Mouse (Mus musculus): ENCODE data around the gene Pbld1. TPM values are rescaled to one million over a fixed set of nuclear protein-coding genes. Genes with fewer than 3 reads are reported as not detected.

Gene Pbld1
- polyA plus RNA-seq, 1 experiment from 2014 or later: 1.2 TPM

- no peak for ATAC-seq (ENCODE audit: low FRiP score, low read depth)
- H3K4me2 ChIP-seq (replicated peaks): no peak overlapping the region
- no peak overlapping the region for H3K4me3 ChIP-seq
- H3K36me3 ChIP-seq: no peaks in the 10 kb centered on the region
- no peak overlapping the region for H3K9ac ChIP-seq
- H3K9me3 ChIP-seq: no peaks in the 10 kb centered on the region
- no peak overlapping the region for H3K27ac ChIP-seq
- H3K27me3 ChIP-seq (replicated peaks): no peaks in the 10 kb centered on the region
- 58% methylated on average over 5 of the region's 5 CpGs for WGBS
- no peaks in the 10 kb centered on the region for H3K4me1 ChIP-seq
Observed at GRCm38 (mm10) chr10:63113027-63113604, 53.2 kb downstream of the Pbld1 start.

- no peak for ATAC-seq (ENCODE audit: low FRiP score, low read depth)
- WGBS: 90% methylated on average over 6 of the region's 6 CpGs
- no peaks in the 10 kb centered on the region for H3K4me1 ChIP-seq
Observed at GRCm38 (mm10) chr10:63113716-63114360, 53.9 kb downstream of the Pbld1 start.

GRCm38 (mm10) chr10:63115881-63116280 lies 55.9 kb downstream of the Pbld1 start:
- Histone ChIP-seq H3K4me1 (no peaks in the 10 kb centered on the region), H3K4me2 (replicated peaks) (no peak overlapping the region), H3K4me3 (no peak overlapping the region), H3K36me3 (no peaks in the 10 kb centered on the region), H3K27me3 (replicated peaks) (no peaks in the 10 kb centered on the region), H3K9ac (no peak overlapping the region), H3K9me3 (no peaks in the 10 kb centered on the region), H3K27ac (no peak overlapping the region)
- 88% methylated on average over 15 of the region's 15 CpGs for WGBS
- no peak for ATAC-seq (ENCODE audit: low FRiP score, low read depth)

More at GRCm38 (mm10) chr10:63113716-63114360, 53.9 kb downstream of the Pbld1 start:
- no peak overlapping the region for H3K9ac ChIP-seq
- H3K4me3 ChIP-seq: no peak overlapping the region
- no peaks in the 10 kb centered on the region for H3K36me3 ChIP-seq
- H3K9me3 ChIP-seq: no peaks in the 10 kb centered on the region
- H3K27me3 ChIP-seq (replicated peaks): no peaks in the 10 kb centered on the region
- H3K4me2 ChIP-seq (replicated peaks): no peak overlapping the region
- H3K27ac ChIP-seq: no peak overlapping the region

GRCm38 (mm10) chr10:63116376-63116775 lies 56.4 kb downstream of the Pbld1 start:
- no peak overlapping the region for H3K4me2 ChIP-seq (replicated peaks)
- H3K27me3 ChIP-seq (replicated peaks): no peaks in the 10 kb centered on the region
- no peak overlapping the region for H3K4me3 ChIP-seq
- no peak for ATAC-seq (ENCODE audit: low FRiP score, low read depth)
- no peak overlapping the region for H3K9ac ChIP-seq
- 92% methylated on average over 9 of the region's 9 CpGs for WGBS
- H3K36me3 ChIP-seq: no peaks in the 10 kb centered on the region
- H3K4me1 ChIP-seq: no peaks in the 10 kb centered on the region
- no peaks in the 10 kb centered on the region for H3K9me3 ChIP-seq
- no peak overlapping the region for H3K27ac ChIP-seq

- H3K9me3 ChIP-seq: no peaks in the 10 kb centered on the region
- WGBS: 93% methylated on average over 8 of the region's 8 CpGs
- H3K36me3 ChIP-seq: no peaks in the 10 kb centered on the region
- H3K4me2 ChIP-seq (replicated peaks): no peak overlapping the region
- H3K27ac ChIP-seq: no peak overlapping the region
- ATAC-seq (ENCODE audit: low FRiP score, low read depth): no peak
- no peak overlapping the region for H3K4me3 ChIP-seq
- no peaks in the 10 kb centered on the region for H3K4me1 ChIP-seq
- no peak overlapping the region for H3K9ac ChIP-seq
- no peaks in the 10 kb centered on the region for H3K27me3 ChIP-seq (replicated peaks)
Observed at GRCm38 (mm10) chr10:63117583-63117982, 57.6 kb downstream of the Pbld1 start.

- H3K4me1 ChIP-seq: no peaks in the 10 kb centered on the region
Observed at GRCm38 (mm10) chr10:63119916-63120315, 60.0 kb downstream of the Pbld1 start.

GRCm38 (mm10) chr10:63121961-63122360 lies 62.0 kb downstream of the Pbld1 start:
- Histone ChIP-seq H3K9me3 (no peaks in the 10 kb centered on the region), H3K4me2 (replicated peaks) (no peak overlapping the region), H3K36me3 (no peaks in the 10 kb centered on the region), H3K9ac (no peak overlapping the region), H3K27ac (no peak overlapping the region), H3K27me3 (replicated peaks) (no peaks in the 10 kb centered on the region), H3K4me3 (no peak overlapping the region), H3K4me1 (no peaks in the 10 kb centered on the region)
- no peak for ATAC-seq (ENCODE audit: low FRiP score, low read depth)
- 84% methylated on average over 14 of the region's 14 CpGs for WGBS

More at GRCm38 (mm10) chr10:63119916-63120315, 60.0 kb downstream of the Pbld1 start:
- Histone ChIP-seq H3K36me3 (no peaks in the 10 kb centered on the region), H3K27ac (no peak overlapping the region), H3K4me3 (no peak overlapping the region), H3K9me3 (no peaks in the 10 kb centered on the region), H3K9ac (no peak overlapping the region), H3K4me2 (replicated peaks) (no peak overlapping the region), H3K27me3 (replicated peaks) (no peaks in the 10 kb centered on the region)
- 82% methylated on average over 14 of the region's 14 CpGs for WGBS
- no peak for ATAC-seq (ENCODE audit: low FRiP score, low read depth)

- peak; percentile 84 for ATAC-seq (ENCODE audit: low FRiP score, low read depth)
- Histone ChIP-seq H3K27ac (no peak overlapping the region), H3K27me3 (replicated peaks) (no peaks in the 10 kb centered on the region), H3K9ac (no peak overlapping the region), H3K9me3 (no peaks in the 10 kb centered on the region), H3K4me3 (no peak overlapping the region), H3K4me1 (no peaks in the 10 kb centered on the region), H3K36me3 (no peaks in the 10 kb centered on the region), H3K4me2 (replicated peaks) (no peak overlapping the region)
- 33% methylated on average over 8 of the region's 8 CpGs for WGBS
Observed at GRCm38 (mm10) chr10:63122516-63122915, 62.6 kb downstream of the Pbld1 start.

GRCm38 (mm10) chr10:63123141-63123540 lies 63.2 kb downstream of the Pbld1 start:
- no peak for ATAC-seq (ENCODE audit: low FRiP score, low read depth)
- Histone ChIP-seq H3K4me2 (replicated peaks) (no peak overlapping the region), H3K4me1 (no peaks in the 10 kb centered on the region), H3K27ac (no peak overlapping the region), H3K36me3 (no peaks in the 10 kb centered on the region), H3K9me3 (no peaks in the 10 kb centered on the region), H3K9ac (no peak overlapping the region), H3K27me3 (replicated peaks) (no peaks in the 10 kb centered on the region), H3K4me3 (no peak overlapping the region)
- WGBS: 88% methylated on average over 8 of the region's 8 CpGs

GRCm38 (mm10) chr10:63124016-63124415 lies 64.1 kb downstream of the Pbld1 start:
- H3K27me3 ChIP-seq (replicated peaks): no peaks in the 10 kb centered on the region
- H3K4me3 ChIP-seq: no peak overlapping the region
- H3K4me1 ChIP-seq: no peaks in the 10 kb centered on the region
- H3K27ac ChIP-seq: no peak overlapping the region
- ATAC-seq (ENCODE audit: low FRiP score, low read depth): no peak
- H3K36me3 ChIP-seq: no peaks in the 10 kb centered on the region
- no peaks in the 10 kb centered on the region for H3K9me3 ChIP-seq
- H3K9ac ChIP-seq: no peak overlapping the region
- no peak overlapping the region for H3K4me2 ChIP-seq (replicated peaks)
- 91% methylated on average over 10 of the region's 10 CpGs for WGBS

GRCm38 (mm10) chr10:63125343-63125742 lies 65.4 kb downstream of the Pbld1 start:
- Histone ChIP-seq H3K4me3 (no peak overlapping the region), H3K36me3 (no peaks in the 10 kb centered on the region), H3K4me1 (no peaks in the 10 kb centered on the region), H3K9ac (no peak overlapping the region), H3K27ac (no peak overlapping the region), H3K9me3 (no peaks in the 10 kb centered on the region), H3K4me2 (replicated peaks) (no peak overlapping the region), H3K27me3 (replicated peaks) (no peaks in the 10 kb centered on the region)
- WGBS: 35% methylated on average over 11 of the region's 11 CpGs
- ATAC-seq (ENCODE audit: low FRiP score, low read depth): no peak

GRCm38 (mm10) chr10:63126116-63126515 lies 66.2 kb downstream of the Pbld1 start:
- Histone ChIP-seq H3K27ac (no peak overlapping the region), H3K27me3 (replicated peaks) (no peaks in the 10 kb centered on the region), H3K9ac (no peak overlapping the region), H3K9me3 (no peaks in the 10 kb centered on the region), H3K4me3 (no peak overlapping the region), H3K4me1 (no peaks in the 10 kb centered on the region), H3K4me2 (replicated peaks) (no peak overlapping the region), H3K36me3 (no peaks in the 10 kb centered on the region)
- WGBS: 80% methylated on average over 4 of the region's 4 CpGs
- ATAC-seq (ENCODE audit: low FRiP score, low read depth): no peak

GRCm38 (mm10) chr10:63127156-63127555 lies 67.2 kb downstream of the Pbld1 start:
- Histone ChIP-seq H3K27me3 (replicated peaks) (no peaks in the 10 kb centered on the region), H3K9ac (no peak overlapping the region), H3K36me3 (no peaks in the 10 kb centered on the region), H3K4me1 (no peaks in the 10 kb centered on the region), H3K27ac (no peak overlapping the region), H3K4me3 (no peak overlapping the region), H3K9me3 (no peaks in the 10 kb centered on the region), H3K4me2 (replicated peaks) (no peak overlapping the region)
- no peak for ATAC-seq (ENCODE audit: low FRiP score, low read depth)
- WGBS: 90% methylated on average over 6 of the region's 6 CpGs

Data from neural tube, embryonic 12.5 days (tissue).